Mouse (Mus musculus): ENCODE data around the gene Dand5. TPM values are rescaled to one million over a fixed set of nuclear protein-coding genes. Genes with fewer than 3 reads are reported as not detected.

The Dand5 gene
- total RNA-seq, 2 experiments from 2014 or later: 9.7 to 11.1 TPM

DNA sequence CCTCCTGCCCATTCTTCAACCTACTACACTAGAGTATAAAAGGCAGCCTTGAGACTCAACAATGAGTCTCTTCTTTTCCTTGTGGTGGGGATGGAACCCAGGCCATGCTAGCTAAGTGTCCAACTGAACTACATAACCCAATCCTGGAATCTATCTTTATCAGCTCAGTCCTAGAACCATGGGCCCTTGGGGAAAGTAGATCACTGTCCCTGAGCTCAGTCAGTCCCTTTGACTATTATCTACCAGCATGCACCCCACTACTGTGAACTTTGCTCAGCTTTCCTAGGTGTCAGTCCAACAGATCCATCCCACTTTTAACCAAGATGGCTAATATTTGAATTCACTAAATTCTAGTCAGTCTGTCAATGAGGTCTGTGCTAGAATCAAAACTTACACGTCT is 18.9 kb upstream of the Dand5 start:
- no peak for TF ChIP-seq CTCF (IDR thresholded peaks at IDR 0.05)
- intact Hi-C loops (cut with DNase I): no loop called here
- H3K27ac ChIP-seq: no peak overlapping the region
- no peak overlapping the region for H3K4me3 ChIP-seq
- no peak for DNase-seq (ENCODE audit: extremely low spot score in 1 of 2, low spot score in 2 of 2)

DNA sequence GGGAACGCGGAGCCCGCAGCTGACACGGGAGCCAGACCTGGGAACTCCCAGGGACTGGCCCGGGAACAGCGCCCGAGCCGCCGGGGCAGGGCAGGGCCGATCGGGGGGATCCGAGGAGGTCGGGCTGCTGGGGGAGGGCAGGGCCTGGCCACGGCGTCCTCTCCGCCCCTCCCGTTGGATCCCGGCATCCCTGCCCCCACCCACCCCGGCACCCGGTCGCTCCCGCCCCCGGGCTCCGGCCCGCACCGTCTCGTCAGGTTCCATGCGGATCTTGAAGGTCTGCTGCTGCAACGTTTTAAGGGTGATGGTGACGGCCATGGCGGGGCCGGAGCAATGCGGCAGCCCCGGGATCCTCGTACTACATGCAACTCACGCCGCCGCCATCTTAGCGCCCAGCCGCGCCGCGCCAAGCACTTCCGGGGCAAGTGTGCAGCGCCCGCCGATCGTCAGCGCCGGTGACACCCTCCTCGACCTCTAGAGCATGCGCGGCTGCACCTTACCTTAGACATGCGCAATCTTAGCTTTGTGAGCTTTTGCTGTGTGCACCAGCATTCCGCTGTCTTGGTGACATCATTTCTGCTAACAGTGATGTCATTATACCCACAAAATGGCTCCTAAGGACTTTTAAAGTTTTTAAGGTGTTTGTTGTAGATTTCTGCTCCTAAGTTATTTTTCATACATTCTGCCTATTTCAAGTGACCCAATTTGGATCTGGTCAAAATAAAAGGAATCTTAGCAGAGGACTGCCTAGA is 17.8 kb upstream of the Dand5 start, which contains the start of gene Rad23a:
Gene Rad23a (minus strand): TSS at position 418 of the 752 bp plus-strand sequence.
- DNase-seq (ENCODE audit: extremely low spot score in 1 of 2, low spot score in 2 of 2): peak; percentile 91 to 92
- intact Hi-C loops (cut with DNase I): no loop called here
- H3K27ac ChIP-seq: peak within 1 kb of the TSS; percentile 89
- peak within 1 kb of the TSS; percentile 99 for H3K4me3 ChIP-seq
- no peak; the same call in 1 of the 2 replicates for TF ChIP-seq CTCF (IDR thresholded peaks at IDR 0.05)

DNA sequence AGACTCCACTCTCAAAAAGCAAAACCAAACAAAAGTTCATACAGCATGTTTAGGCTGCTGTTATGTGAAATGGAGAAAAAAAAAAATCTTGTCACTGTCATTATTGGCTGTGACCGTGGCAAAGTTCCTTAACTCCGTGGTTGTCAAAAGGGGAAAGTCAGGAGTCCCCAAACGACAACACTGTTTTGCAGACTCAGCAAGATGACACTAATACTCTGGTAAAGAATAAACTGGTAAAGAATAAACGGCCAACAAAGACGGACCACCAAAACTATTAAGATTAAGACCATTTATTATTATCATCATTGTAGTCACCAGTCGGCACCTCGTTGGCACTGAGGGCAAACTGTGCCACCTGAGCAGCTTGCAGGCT is 17.2 kb upstream of the Dand5 start:
- DNase-seq (ENCODE audit: extremely low spot score in 1 of 2, low spot score in 2 of 2): no peak
- Histone ChIP-seq H3K27ac (peak overlapping the region; percentile 89), H3K4me3 (peak overlapping the region; percentile 99)
- TF ChIP-seq CTCF (IDR thresholded peaks at IDR 0.05): no peak
- intact Hi-C loops (cut with DNase I): no loop called here

DNA sequence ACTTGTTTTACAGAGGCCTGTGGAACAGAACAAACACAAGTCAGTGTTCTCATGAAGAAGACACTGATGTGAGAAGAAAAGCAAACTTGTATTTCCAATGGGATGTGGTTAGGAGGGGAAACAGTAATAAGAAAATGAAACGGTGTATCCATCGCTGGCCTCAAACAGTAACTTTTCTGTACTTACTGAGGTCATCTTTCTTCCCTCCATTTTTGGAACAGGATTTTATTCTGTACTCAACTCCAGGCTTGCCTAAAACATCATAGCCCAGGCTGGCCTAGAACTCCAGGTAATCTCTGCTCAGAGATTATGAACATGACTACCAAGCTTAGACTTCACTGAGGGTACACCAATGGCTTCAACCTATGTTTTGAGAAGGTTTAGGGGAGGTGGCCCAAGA is 16.8 kb upstream of the Dand5 start:
- Histone ChIP-seq H3K27ac (no peak overlapping the region), H3K4me3 (peak overlapping the region; percentile 99)
- TF ChIP-seq CTCF (IDR thresholded peaks at IDR 0.05): no peak
- DNase-seq (ENCODE audit: extremely low spot score in 1 of 2, low spot score in 2 of 2): no peak
- intact Hi-C loops (cut with DNase I): no loop called here

DNA sequence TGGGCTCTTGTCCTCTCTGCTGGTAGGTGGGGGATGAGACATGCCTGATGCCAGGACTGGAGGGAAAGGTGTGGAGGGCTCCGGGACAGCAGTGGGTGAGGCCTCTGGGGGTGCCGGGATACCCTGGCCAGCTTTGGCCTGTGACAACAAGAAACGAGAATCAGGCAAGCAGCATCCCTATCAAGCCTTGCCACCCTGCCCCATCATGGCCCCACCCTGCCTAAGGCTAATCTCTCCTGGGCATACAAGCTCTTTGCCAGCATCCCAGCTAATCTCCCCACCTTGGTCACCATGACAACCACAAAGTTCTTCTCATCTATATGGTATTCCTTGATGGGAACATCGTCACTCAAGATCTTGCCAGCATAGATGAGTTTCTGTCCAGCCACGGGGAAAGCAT is 15.9 kb upstream of the Dand5 start:
- intact Hi-C loops (cut with DNase I): no loop called here
- Histone ChIP-seq H3K27ac (no peak overlapping the region), H3K4me3 (no peak overlapping the region)
- TF ChIP-seq CTCF (IDR thresholded peaks at IDR 0.05): no peak
- DNase-seq (ENCODE audit: extremely low spot score in 1 of 2, low spot score in 2 of 2): no peak

DNA sequence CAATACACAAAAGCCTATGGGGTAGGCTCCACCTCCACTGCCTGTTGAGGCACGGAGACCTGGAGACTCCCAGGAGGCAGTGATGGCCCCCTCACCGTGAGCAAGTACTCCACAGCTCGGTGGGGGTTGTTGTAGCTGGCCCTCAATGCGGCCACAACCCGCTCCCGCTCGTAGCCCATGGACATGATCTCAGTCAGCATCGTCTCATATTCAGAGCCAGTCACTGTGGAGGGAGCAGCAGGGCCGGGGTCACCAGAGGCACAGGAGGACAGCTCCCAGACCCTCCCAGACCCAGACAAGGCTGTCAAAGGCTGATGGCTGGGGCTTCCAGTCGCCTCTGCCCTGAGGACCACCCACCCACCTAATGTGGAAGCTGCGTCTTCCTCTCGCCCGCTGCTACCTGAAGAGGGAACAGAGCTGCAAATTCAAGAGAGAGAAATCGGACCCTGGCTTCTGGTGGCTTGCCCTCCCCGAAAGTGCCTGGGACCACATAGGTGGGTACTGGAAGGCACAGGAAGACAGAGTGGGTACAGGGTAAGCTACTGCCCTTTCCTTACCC is 15.4 kb upstream of the Dand5 start:
- TF ChIP-seq CTCF (IDR thresholded peaks at IDR 0.05): no peak
- intact Hi-C loops (cut with DNase I): no loop called here
- H3K27ac ChIP-seq: no peak overlapping the region
- DNase-seq (ENCODE audit: extremely low spot score in 1 of 2, low spot score in 2 of 2): no peak
- no peak overlapping the region for H3K4me3 ChIP-seq

DNA sequence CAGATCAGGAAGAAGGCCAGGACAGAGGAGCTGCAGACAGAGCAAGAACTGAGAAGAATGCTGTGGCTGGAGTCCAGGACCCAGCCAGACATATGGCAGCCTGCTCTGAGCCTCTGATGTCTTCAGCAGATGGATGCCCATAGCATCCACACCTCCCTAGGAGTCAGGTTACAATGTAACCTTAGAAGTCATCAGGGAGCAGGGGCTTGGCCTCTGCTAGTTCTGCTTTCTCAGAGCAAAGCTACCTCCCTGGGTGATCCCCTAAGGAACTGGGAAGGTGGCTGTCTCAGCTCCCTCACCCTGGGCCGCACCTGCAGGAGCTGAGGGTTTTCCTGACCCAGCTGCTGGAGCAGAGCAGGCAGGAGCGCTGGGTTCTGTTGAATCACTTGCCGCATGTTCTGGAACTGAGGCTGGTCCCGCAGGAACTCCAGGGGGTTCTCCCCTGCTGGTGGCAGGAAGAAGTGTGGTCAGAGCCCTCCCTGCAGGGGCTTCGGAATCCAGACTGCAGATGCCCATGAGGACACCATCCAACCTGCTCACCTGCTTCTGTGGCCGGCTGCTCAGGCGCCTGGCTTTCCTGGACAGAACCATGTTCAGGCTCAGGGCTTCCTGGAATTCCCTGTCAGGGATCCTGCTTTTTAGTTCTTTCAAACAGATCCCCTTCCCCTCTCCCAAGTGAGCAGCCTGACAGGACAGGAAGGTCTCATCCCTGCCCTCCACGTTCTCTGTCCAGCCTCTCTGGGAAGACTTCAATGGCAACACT is 14.7 kb upstream of the Dand5 start:
- Histone ChIP-seq H3K4me3 (no peak overlapping the region), H3K27ac (no peak overlapping the region)
- DNase-seq (ENCODE audit: extremely low spot score in 1 of 2, low spot score in 2 of 2): no peak
- peak; percentile 1 for TF ChIP-seq CTCF (IDR thresholded peaks at IDR 0.05)
- intact Hi-C loops (cut with DNase I): no loop called here

DNA sequence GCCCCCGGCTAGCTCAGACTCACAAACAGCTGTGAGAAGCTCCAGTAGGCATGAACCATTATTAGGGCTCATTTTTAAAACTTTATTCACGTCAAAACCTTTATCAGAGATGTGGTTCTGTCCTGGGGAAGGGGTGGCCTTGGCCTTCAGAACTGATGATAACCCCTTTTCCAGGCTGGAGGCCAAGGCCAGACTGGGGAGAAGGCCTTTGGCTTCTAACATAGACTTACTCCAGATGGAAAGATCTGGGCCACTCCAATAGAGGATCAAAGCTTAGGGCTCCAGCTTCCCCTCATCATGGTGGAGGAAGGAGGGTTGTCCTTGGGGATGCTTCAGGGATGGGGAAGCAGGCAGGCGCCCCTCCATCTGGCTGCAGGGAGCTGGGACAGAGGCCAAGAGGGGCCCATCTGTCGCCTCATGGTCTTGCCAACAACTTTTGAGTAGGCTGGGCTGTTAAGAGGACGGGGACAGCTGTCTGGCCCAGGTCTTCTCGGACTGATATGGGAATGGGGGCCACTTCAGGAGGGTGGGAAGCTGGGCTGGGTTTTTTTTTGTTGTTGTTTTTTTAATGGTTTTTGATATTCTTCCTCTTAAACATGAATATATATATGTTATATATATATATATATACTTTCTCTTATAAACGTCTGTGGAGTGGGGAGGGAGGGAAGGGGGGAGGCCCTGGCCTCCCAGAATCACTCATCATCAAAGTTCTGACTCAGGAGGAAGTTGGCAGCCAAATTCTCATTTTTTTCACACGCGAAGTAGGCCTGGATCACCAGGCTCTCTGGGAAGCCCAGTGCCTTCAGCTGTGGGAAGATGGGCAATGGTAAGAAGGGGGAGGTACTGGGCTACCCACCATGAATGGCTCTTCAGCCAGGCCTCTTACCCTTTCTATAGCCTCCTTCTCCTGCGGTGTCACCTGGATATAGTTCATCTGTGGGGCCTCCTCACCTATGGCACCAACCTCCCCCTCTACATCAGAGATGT is 12.5 kb upstream of the Dand5 start:
- TF ChIP-seq CTCF (IDR thresholded peaks at IDR 0.05): no peak
- DNase-seq (ENCODE audit: extremely low spot score in 1 of 2, low spot score in 2 of 2): peak in 1 of 2 experiments; percentile 80

DNA sequence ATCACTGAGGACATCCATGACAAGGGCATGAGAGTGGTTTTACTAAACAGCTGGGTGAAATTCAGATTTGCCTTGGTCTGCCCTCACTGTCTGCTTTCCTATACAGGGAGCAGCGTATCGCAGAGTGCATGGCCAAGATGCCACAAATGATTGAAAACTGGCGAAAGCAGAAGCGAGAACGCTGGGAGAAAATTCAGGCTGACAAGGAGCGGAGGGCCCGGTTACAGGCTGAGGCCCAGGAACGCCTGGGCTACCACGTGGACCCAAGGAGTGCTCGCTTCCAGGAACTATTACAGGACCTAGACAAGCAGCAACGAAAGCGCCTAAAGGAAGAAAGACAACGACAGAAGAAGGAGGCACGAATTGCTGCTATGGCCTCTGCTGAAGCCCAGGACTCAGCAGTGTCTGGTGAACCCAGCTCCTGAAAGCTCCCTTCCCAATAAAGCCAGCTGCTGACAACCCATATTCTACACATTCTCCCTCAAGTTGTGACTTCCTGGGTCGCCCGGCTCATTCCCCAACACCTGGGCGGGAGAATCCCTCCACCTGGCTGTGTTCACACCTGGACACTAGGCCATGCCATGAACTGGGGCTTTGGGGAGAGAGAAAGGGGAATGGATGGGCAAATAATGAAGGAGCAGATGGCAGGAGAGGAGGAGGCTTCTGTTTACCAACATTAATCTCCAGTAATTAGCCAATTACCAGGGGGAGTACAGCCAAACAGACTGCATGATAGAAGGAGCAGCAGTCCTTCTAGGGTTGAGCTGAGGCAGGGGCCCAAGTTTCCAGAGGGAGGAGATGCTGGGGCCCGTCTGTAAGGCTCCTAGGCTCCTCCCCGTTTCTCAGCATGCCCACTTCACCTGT is 11.6 kb upstream of the Dand5 start:
- TF ChIP-seq CTCF (IDR thresholded peaks at IDR 0.05): no peak
- no peak for DNase-seq (ENCODE audit: extremely low spot score in 1 of 2, low spot score in 2 of 2)
- intact Hi-C loops (cut with DNase I): no loop called here
- peak overlapping the region; percentile 59 for H3K27ac ChIP-seq
- H3K4me3 ChIP-seq: no peak overlapping the region

More for the DNA sequence above, 12.5 kb upstream of the Dand5 start:
- intact Hi-C loops (cut with DNase I): no loop called here
- Histone ChIP-seq H3K27ac (peak overlapping the region; percentile 59), H3K4me3 (no peak overlapping the region)
